Mouse (Mus musculus): ENCODE data around the gene Fam180a.
A peak's percentile ranks its signal among the peaks of the same experiment; 100 is the strongest.
"Not testable (repeated sequence)": the region's sequence is repeated elsewhere in the genome, so short reads cannot be mapped to it uniquely, and the experiment has no call there.

Fam180a gene

GRCm38 (mm10) chr6:35326111-35326515 is at the start of gene Fam180a:
Gene Fam180a (minus strand): TSS chr6:35326141.
- peak; percentile 63 to 76 for DNase-seq

DNA sequence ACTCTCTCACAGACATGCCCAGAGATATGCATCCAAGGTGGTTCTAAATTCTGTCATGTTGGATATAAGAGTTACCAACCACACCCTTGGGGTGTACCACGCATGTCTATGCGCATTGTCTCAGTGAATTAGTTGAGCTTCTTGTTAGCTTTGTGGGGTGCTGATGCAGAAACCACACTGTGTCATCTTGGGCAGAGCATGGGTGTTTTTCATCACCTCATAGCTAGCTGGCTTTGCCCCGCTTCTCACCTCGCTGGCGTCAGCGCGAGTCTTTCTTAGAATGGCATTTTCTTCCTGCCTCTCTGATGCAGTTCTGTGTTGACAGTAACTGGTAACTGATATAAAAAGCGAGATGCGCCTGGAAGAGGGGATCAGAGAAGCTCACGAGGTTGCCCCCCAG is 48.1 kb upstream of the Fam180a start:
- no peak for DNase-seq

DNA sequence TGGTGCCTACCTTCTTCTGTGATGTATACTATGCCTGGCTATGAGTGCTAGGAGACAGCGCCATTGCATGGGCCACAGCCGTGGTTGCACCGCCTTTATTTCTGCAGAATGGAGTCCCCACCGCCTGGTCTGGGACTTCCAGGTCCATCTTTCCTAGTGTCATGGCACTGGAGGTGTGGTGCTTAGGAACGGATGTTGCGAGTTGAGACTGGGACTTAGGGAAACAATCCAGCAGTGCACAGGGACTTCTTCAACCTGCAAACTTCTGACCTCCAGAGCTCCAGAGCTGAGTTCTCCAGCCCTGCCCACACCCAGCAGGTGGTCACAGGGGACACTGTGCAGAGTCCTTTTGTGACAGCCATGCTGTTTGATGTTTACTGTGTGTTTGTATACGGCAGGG is 44.4 kb upstream of the Fam180a start:
- no peak for DNase-seq

DNA sequence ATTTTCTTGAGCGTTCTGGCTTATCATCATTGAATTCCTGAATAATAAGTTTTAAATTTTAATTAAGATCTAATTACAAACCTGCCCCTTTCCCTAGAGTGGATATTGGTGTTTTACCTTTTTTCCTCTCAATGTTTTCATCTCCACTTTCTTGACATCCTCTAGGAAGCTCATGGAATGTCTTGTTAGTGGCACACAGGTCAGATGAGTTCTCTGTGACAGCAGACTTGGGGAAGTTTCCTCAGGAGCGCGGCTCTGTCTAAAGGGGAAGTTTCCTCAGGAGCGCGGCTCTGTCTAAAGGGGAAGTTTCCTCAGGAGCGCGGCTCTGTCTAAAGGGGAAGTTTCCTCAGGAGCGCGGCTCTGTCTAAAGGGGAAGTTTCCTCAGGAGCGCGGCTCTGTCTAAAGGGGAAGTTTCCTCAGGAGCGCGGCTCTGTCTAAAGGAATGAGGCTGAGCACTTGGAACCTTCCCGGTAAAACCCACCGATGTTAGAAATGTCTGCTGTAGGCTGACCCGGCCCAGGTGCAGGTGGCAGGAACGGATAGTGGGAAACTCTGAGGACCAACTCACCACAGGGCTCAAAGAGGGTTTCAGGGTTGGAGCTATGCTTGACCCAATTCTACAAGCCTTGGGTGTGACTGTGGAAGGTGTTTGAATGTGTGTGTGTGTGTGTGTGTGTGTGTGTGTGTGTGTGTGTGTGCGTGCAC is 43.8 kb upstream of the Fam180a start:
- not testable (repeated sequence) for DNase-seq

GRCm38 (mm10) chr6:35362596-35362995 is 36.7 kb upstream of the Fam180a start:
- no peak for DNase-seq

DNA sequence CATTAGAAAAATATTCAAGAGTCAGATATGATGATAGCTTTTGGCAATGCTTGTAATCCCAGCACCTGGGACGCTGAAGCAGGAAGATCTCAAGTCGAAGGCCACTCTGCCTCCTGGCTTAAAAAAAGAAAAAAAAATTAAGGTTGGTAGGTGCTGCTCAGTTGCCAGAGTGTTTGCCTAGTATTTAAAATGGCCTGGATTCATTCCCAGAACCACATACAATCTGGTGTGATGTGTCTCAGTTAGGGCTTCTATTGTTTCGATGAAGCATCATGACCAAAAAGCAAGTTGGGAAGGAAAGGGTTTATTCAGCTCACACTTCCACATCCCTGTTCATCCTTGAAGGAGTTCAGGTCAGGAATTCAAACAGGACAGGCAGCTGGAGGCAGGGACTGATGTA is 29.4 kb upstream of the Fam180a start:
- DNase-seq, result no peak

GRCm38 (mm10) chr6:35354622-35354998 is 28.7 kb upstream of the Fam180a start:
- no peak for DNase-seq

DNA sequence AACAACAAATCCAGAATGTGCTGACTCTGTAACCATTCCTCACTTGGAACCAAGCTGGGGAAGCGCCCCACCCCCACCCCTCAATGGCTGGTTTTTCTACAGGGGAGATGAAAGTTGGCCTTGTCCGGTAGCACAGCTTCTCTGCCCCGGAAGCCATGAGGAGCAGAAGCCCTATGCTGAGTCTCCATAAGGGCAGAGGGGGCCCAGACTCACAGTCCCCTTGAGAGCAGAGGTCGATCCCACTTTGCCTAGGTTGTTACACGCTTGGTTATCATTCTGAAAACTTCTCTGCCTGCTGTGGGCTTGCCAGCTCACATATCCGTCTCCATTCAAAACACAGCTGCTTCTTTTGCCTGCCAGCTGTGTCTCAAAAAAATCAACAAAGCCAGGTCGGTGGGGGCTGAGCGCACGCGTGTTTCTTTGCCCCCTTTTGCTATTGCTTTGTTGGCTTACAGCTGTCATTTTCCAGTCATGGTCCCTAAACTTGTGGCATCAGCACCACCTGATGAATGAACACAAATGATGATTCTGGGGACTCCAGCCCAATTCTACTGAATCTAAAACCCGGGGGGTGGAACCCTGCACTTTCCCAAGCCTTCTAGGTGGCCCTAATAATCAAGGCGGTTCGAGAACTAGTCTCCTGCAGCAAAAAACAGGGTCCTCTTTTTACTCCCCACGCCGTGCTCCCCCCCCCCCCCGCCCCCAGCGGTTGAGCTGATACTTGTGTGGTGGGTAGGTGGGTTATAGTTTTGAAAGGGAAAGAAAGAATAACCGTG is 28.1 kb upstream of the Fam180a start:
- DNase-seq, result peak in 1 of 2 experiments; percentile 33

DNA sequence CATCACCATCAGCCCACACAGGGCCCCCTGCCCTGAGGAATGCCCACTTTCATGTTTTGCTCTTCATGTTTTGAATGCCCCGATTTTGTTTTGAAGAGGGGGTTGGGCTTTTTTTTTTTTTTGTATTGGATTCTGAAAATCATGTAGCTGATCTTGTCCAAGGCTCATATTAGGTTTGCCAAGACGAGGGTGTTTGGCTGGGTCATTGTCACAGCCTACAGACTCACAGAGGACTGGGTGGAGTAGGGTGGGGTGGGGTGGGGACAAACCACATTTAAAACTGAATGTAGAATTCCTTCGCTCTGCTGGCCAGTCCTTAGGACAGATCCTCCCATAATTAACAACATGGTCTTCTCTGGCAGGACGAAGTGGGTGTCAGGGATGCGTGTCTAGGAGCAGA is 27.5 kb upstream of the Fam180a start:
- DNase-seq, result no peak

DNA sequence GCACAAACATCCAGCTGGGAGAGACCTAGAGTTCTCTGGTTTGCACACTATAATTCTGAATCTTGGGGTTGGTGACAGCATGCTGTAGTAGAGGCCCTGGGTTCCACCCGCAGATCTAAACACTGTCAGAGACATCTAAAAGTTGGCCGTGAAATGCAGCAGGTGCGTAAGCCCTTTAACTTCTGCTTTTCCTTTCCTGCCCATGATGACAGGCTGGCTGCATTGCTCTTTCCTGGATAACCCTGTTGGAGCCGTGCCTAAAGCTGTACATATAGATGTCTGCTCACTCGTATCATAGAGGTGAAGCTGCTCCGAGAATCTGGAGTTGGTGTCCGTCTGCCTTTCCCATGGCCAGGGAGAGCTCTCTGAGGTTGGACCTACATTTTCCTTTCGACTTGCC is 26.9 kb upstream of the Fam180a start:
- no peak for DNase-seq

DNA sequence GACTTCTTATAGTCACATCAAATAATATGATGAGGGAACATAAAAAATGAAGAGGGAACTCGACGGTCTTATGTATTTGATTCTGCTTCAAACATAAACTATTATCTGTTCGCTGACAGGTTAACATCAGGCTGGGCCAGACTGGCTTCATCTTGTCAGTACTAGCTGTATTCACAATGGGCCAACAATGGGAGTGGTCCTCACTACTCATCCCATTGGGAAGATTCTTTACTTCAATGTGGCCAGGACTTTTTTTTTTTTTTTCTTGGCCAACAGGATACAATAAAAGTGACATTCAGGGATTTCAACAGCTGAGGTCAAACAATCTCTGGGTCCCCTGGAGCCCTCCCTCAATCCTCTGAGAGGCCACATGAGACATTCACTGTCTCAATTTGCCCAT is 25.9 kb upstream of the Fam180a start:
- no peak for DNase-seq

DNA sequence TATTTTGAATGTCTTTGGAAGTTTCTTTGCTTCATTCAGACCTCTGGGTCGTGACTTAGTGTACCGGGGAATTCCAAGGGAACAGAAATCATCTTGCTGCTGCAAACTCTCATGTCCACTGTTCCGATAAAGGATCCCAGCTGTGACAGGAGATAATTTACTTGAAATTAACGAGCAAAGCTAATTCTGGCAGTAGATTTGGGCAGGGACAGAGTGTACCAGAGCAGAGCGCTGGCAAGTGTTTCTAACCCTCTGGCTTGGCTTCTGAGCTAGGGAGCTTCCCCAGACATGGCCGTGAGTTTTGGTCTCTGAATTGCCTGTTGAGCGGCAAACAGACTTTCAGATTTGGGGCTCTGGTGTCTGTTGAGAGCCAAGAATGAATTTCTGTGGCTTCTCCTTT is 23.8 kb upstream of the Fam180a start:
- DNase-seq, result peak; percentile 31 to 49

GRCm38 (mm10) chr6:35338640-35339039 is 12.7 kb upstream of the Fam180a start:
- no peak for DNase-seq

- no peak for DNase-seq
Observed at GRCm38 (mm10) chr6:35337836-35338235, 11.9 kb upstream of the Fam180a start.

DNA sequence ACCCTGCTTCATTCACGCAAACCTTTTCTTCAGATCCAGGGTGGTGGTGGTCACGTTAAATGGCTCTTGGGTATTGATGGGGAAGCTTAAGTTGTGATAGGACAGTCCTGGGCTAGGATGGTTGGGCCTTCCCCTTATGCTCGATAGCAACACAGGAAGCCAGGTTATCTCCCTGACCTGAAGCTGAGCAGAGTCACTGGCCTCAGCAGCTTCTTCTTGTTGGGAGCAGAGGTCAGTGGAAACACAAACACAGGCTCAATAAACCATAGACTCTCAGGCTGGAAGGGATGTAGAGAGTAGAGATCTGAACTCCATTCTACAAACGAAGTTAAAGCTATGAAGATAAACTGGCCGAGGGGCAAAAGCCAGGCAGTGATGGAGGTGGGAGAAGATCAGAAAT is 9.5 kb upstream of the Fam180a start:
- DNase-seq, result no peak

- no peak for DNase-seq
Observed at GRCm38 (mm10) chr6:35334278-35334677, 8.3 kb upstream of the Fam180a start.

- DNase-seq, result no peak
Observed at GRCm38 (mm10) chr6:35333632-35334031, 7.7 kb upstream of the Fam180a start.

GRCm38 (mm10) chr6:35330834-35331233 is 4.9 kb upstream of the Fam180a start:
- DNase-seq, result peak in 1 of 2 experiments; percentile 34

GRCm38 (mm10) chr6:35329956-35330355 is 4.0 kb upstream of the Fam180a start:
- DNase-seq, result no peak

DNA sequence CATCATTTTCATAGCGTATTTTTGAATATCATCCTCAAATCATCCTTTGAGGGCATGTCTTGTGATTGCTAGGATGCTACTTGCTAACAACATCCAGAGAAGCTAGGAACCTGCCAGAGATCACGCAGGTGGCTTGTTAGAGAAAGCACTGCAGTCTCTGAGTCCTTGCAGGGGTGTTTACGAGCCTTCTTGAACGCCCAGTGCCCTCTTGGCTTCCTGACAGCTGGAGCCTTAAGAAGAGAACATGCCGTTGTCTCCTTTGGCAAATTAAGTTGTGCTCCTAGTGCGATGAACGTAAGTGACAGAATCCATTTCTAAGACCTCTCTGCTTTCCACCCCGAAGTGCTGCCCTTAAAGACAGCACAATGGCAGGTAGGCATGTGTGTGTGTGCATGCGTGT is 1.6 kb downstream of the Fam180a start:
- no peak for DNase-seq

DNA sequence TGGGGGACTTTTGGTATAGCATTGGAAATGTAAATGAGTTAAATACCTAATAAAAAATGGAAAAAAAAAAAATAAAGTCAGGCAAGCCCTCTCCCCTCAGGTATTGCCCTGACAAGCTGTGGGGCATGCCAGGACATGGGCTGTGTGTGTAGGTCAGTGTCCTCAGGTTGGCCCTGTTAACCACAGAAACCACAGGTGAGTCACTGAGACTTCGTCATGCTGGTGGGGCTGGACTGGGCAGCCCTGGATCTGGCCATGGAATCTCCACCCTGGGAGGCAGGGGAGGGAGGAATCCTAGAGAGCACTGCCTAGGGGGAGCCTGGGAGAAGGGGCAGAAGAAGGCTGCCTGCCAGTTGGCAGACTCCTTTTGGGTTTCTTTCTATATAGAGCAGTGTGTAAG is 2.9 kb downstream of the Fam180a start:
- no peak for DNase-seq

DNA sequence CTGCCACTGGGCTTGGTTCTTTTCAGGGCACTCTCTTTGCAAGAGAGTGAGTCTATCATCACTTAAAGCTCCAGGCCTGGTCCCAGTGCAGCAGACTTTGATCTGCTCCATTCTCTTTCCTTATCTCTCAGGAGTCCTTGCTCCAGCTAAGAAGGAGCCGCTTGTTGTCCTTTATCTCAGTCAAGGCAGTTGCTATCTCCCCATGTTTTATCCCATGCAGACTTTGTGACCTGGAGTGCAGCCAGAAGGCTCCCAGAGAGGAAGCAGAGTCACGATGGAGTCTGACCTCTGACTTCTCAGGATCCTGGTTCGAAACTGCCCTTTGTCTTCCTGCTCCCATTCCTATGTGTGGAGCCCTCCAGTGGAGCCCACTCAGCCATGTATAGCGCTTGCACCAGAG is 4.8 kb downstream of the Fam180a start:
- DNase-seq, result no peak

DNA sequence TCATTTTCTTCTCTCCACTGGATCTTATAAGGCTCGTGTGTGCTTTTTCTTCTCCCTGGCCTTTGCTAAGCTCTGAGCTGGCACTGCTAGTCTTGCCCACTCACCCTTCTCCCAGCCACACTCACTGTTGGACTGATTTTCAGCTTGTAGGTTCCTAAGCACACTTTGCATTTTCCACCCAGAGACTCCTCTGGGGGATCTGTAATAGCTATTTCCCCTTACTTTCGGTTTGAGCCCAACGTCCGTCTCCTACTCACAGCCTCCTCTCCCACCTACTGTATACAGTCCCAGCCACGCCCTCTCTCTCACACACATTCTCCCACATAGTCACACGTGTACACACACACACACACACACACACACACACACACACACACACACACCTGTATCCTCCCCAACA is 6.1 kb downstream of the Fam180a start:
- DNase-seq, result no peak

- DNase-seq, result no peak
Observed at GRCm38 (mm10) chr6:35313520-35313919, 12.4 kb downstream of the Fam180a start.

DNA sequence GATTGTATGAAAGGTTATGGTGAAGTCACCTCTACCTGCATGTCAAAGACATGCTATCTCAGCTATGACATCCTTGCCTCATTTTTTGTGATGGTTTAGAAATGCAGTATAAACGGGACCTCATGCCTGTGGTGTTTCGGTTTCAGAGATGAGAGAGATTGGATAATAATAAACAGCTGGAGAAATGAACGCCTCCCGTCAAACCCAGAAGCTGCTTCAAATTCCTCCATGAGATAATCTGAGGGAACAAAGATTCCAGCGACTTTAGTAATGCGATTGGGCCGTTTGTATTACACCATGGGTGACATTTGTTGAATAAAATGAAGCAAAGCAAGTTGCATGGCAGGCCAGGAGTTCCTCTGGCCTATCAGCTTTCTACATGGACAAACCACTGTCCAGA is 16.5 kb downstream of the Fam180a start:
- DNase-seq, result no peak

All from kidney, postnatal 4 days (tissue).